ENCODE assay signal across 9 mouse cellular contexts in genomic region chr14:32028681-32029091, GRCm38 (mm10). TPM values are rescaled to one million over a fixed set of nuclear protein-coding genes. Genes with fewer than 3 reads are reported as not detected.
DNase-seq lines count a peak whose midpoint lies in the region; ATAC-seq and TF ChIP-seq lines count a peak whose summit lies in the region.
"Had no signal": no experiment of that assay in that cellular context is flagged by ENCODE, and none has a peak within 500 bp of the region (broad histone marks: within the 10 kb centered on the region; RNA-seq: fewer than 3 reads in every experiment).

Galnt15 (plus strand) TSS chr14:32028989.

- H3K27me3 ChIP-seq in forebrain, embryonic 10.5 days (ENCODE audit: poor library complexity, severe bottlenecking): peaks cover 33% of the 10 kb centered on the region
- no peaks in the 10 kb centered on the region for H3K27me3 ChIP-seq in forebrain, embryonic 11.5 days (ENCODE audit: control insufficient read depth, insufficient read depth, low read length)
- peaks cover 9% of the 10 kb centered on the region for H3K27me3 ChIP-seq in heart, postnatal 0 days (ENCODE audit: control insufficient read depth, insufficient read depth, low read length)
- peaks cover 22% of the 10 kb centered on the region for H3K27me3 ChIP-seq in limb, embryonic 12.5 days
- no peaks in the 10 kb centered on the region for H3K27me3 ChIP-seq in small intestine, adult 2 months (ENCODE audit: control insufficient read depth, insufficient read depth, low read length)

- no peak for DNase-seq in forebrain, embryonic 10.5 days (ENCODE audit: extremely low spot score, low spot score)
- DNase-seq in forebrain, embryonic 11.5 days (ENCODE audit: low spot score): no peak
- peak; percentile 42 for DNase-seq in adrenal gland, postnatal 25 days
- peak; percentile 56 for DNase-seq in fibroblast of lung, adult 2 months (ENCODE audit: low read depth)
- DNase-seq in heart, postnatal 0 days (ENCODE audit: low spot score): peak; percentile 63
- DNase-seq in frontal cortex, postnatal 25 days (ENCODE audit: low spot score in 2 of 2): no peak

- TF ChIP-seq EP300 in heart, postnatal 0 days (IDR thresholded peaks at IDR 0.05; ENCODE audit: low read depth): no peak; the same call in 1 of the 2 replicates

- no peak within 1 kb of the TSS for H3K4me3 ChIP-seq in forebrain, embryonic 10.5 days
- no peak within 1 kb of the TSS for H3K4me3 ChIP-seq in forebrain, embryonic 11.5 days (ENCODE audit: low read depth, low read length)
- peak within 1 kb of the TSS; percentile 17 for H3K4me3 ChIP-seq in heart, postnatal 0 days (ENCODE audit: low read depth, low read length)
- H3K4me3 ChIP-seq in limb, embryonic 12.5 days (replicated peaks): no peak within 1 kb of the TSS
- H3K4me3 ChIP-seq in small intestine, adult 2 months (ENCODE audit: low read depth, low read length): peak within 1 kb of the TSS; percentile 46

- H3K9ac ChIP-seq in forebrain, embryonic 11.5 days (ENCODE audit: low read length): no peak within 1 kb of the TSS
- H3K9ac ChIP-seq in heart, postnatal 0 days (replicated peaks; ENCODE audit: low read depth, low read length): peak within 1 kb of the TSS; percentile 21; the same call in 1 of the 2 replicates
- H3K9ac ChIP-seq in limb, embryonic 12.5 days (replicated peaks): no peak within 1 kb of the TSS

- no peaks in the 10 kb centered on the region for H3K9me3 ChIP-seq in forebrain, embryonic 10.5 days
- H3K9me3 ChIP-seq in forebrain, embryonic 11.5 days (ENCODE audit: control insufficient read depth, low read length): no peaks in the 10 kb centered on the region
- H3K9me3 ChIP-seq in heart, postnatal 0 days (replicated peaks; ENCODE audit: control insufficient read depth, low read length): no peaks in the 10 kb centered on the region
- no peaks in the 10 kb centered on the region for H3K9me3 ChIP-seq in limb, embryonic 12.5 days

- 21% methylated on average over 9 of the region's 9 CpGs for WGBS in forebrain, embryonic 10.5 days
- WGBS in forebrain, embryonic 11.5 days: 21% methylated on average over 9 of the region's 9 CpGs
- WGBS in heart, postnatal 0 days: 0% methylated on average over 9 of the region's 9 CpGs
- 14% methylated on average over 9 of the region's 9 CpGs for WGBS in limb, embryonic 12.5 days
- WGBS in small intestine, adult 2 months: 11% methylated on average over 9 of the region's 9 CpGs

- no peak within 1 kb of the TSS for H3K4me2 ChIP-seq in forebrain, embryonic 11.5 days (ENCODE audit: low read depth, low read length, severe bottlenecking)
- H3K4me2 ChIP-seq in heart, postnatal 0 days (ENCODE audit: low read depth, low read length): peak within 1 kb of the TSS; percentile 48
- H3K4me2 ChIP-seq in limb, embryonic 12.5 days: peak within 1 kb of the TSS; percentile 45

- no peak for TF ChIP-seq CTCF in heart, postnatal 0 days (IDR thresholded peaks at IDR 0.05; ENCODE audit: low read depth)
- no peak for TF ChIP-seq CTCF in small intestine, adult 2 months (IDR thresholded peaks at IDR 0.05; ENCODE audit: extremely low read depth, insufficient read length, insufficient replicate concordance, low read depth, low read length)

- H3K27ac ChIP-seq in forebrain, embryonic 10.5 days: peak within 1 kb of the TSS; percentile 32
- H3K27ac ChIP-seq in forebrain, embryonic 11.5 days (ENCODE audit: low read depth, low read length): no peak within 1 kb of the TSS
- 0 out of 2 replicates have a peak within 1 kb of the TSS, but pooled peaks have one; percentile 39 for H3K27ac ChIP-seq in heart, postnatal 0 days (ENCODE audit: low read depth)
- no peak within 1 kb of the TSS for H3K27ac ChIP-seq in limb, embryonic 12.5 days
- H3K27ac ChIP-seq in small intestine, adult 2 months (ENCODE audit: insufficient read depth, low read depth, low read length): peak within 1 kb of the TSS; percentile 67

- H3K4me1 ChIP-seq in forebrain, embryonic 10.5 days: peaks cover 25% of the 10 kb centered on the region
- H3K4me1 ChIP-seq in forebrain, embryonic 11.5 days (replicated peaks; ENCODE audit: control insufficient read depth, insufficient read depth, low read length): no peaks in the 10 kb centered on the region
- peaks cover 12% of the 10 kb centered on the region for H3K4me1 ChIP-seq in heart, postnatal 0 days (ENCODE audit: control insufficient read depth, insufficient read depth)
- peaks cover 11% of the 10 kb centered on the region for H3K4me1 ChIP-seq in limb, embryonic 12.5 days (replicated peaks)
- H3K4me1 ChIP-seq in small intestine, adult 2 months (ENCODE audit: control insufficient read depth, insufficient read depth, insufficient read length, low read length): no peaks in the 10 kb centered on the region

- TF ChIP-seq POLR2A in small intestine, adult 2 months (IDR thresholded peaks at IDR 0.05; ENCODE audit: low read depth, low read length): no peak

- no peaks in the 10 kb centered on the region for H3K36me3 ChIP-seq in forebrain, embryonic 10.5 days (replicated peaks)
- H3K36me3 ChIP-seq in forebrain, embryonic 11.5 days (ENCODE audit: control insufficient read depth, insufficient read depth, low read length): no peaks in the 10 kb centered on the region
- H3K36me3 ChIP-seq in heart, postnatal 0 days (replicated peaks; ENCODE audit: control insufficient read depth, insufficient read depth, low read length): no peaks in the 10 kb centered on the region
- H3K36me3 ChIP-seq in limb, embryonic 12.5 days: no peaks in the 10 kb centered on the region
- no peaks in the 10 kb centered on the region for H3K36me3 ChIP-seq in small intestine, adult 2 months (ENCODE audit: control insufficient read depth, insufficient read depth, low read length)

- ATAC-seq in forebrain, embryonic 11.5 days (replicated peaks; ENCODE audit: low FRiP score): no peak
- peak; percentile 69 for ATAC-seq in heart, postnatal 0 days (ENCODE audit: insufficient read depth, low read depth)
- ATAC-seq in limb, embryonic 12.5 days (ENCODE audit: insufficient number of reproducible peaks, insufficient read depth, low FRiP score, low TSS enrichment, low read depth): no peak

RNA-seq across cellular contexts. Expression of gene Galnt15, which starts in this region (rescaled TPM):
- polyA plus RNA-seq in forebrain, embryonic 10.5 days (2016; fragmentation: Nextera tagmentation; extraction: Ambion mirVana): 0.05 and 0.09 TPM in 2 replicates
- 0.05 TPM in 2 replicates for polyA plus RNA-seq in forebrain, embryonic 11.5 days (2014; fragmentation: Nextera tagmentation; extraction: Ambion mirVana)
- 4.3 and 4.6 TPM in 2 replicates for total RNA-seq in adrenal gland, postnatal 25 days (2021)
- 2.7 and 3.3 TPM in 2 replicates for total RNA-seq in heart, postnatal 0 days (2014; rRNA removed; ENCODE audit: low replicate concordance)
- 0.88 and 0.94 TPM in 2 replicates for polyA plus RNA-seq in heart, postnatal 0 days (2015; fragmentation: Nextera tagmentation; extraction: Ambion mirVana)
- polyA plus RNA-seq in limb, embryonic 12.5 days (2016; fragmentation: Nextera tagmentation; extraction: Ambion mirVana): not detected in 2 replicates
- polyA plus RNA-seq in small intestine, adult 2 months (2012; rRNA removed): 0.72 and 2.1 TPM in 2 replicates
- total RNA-seq: neutrophil, adult 5-6 weeks had no signal

Comparison
In these comparisons a context has a peak if more than half of its experiments do, and no peak if none do; other contexts are left out.
1. H3K27ac ChIP-seq: peak in forebrain, embryonic 10.5 days (single experiment), heart, postnatal 0 days (single experiment) and small intestine, adult 2 months (single experiment); none in forebrain, embryonic 11.5 days (single experiment) and limb, embryonic 12.5 days (single experiment).
2. DNase-seq: peak in adrenal gland, postnatal 25 days (single experiment), fibroblast of lung, adult 2 months (single experiment) and heart, postnatal 0 days (single experiment); none in forebrain, embryonic 10.5 days (single experiment), forebrain, embryonic 11.5 days (single experiment) and frontal cortex, postnatal 25 days (0 of 2).
3. H3K4me3 ChIP-seq: peak in heart, postnatal 0 days (single experiment) and small intestine, adult 2 months (single experiment); none in forebrain, embryonic 10.5 days (single experiment), forebrain, embryonic 11.5 days (single experiment) and limb, embryonic 12.5 days (single experiment).